Mouse (Mus musculus): ENCODE measurements around the gene Rom1. TPM values are rescaled to one million over a fixed set of nuclear protein-coding genes. Genes with fewer than 3 reads are reported as not detected.

Rom1 gene
- polyA plus RNA-seq, 1 experiment from 2014 or later = 5.7 TPM

- no peak for ATAC-seq
Measured at GRCm38 (mm10) chr19:8914212-8914611, 14.9 kb downstream of the Rom1 start.

GRCm38 (mm10) chr19:8911810-8912209, 17.3 kb downstream of the Rom1 start:
- ATAC-seq (no peak), DNase-seq (ENCODE audit: low spot score) (no peak)
- Histone ChIP-seq H3K4me3 (ENCODE audit: low read depth, low read length) (no peak overlapping the region), H3K9me3 (ENCODE audit: low read length) (no peaks in the 10 kb centered on the region), H3K4me1 (ENCODE audit: insufficient read depth, low read depth, low read length) (no peaks in the 10 kb centered on the region), H3K36me3 (ENCODE audit: insufficient read depth, low read length) (peaks cover 81% of the 10 kb centered on the region), H3K4me2 (replicated peaks; ENCODE audit: low read depth, low read length) (no peak overlapping the region), H3K27ac (ENCODE audit: low read length) (no peak overlapping the region), H3K9ac (replicated peaks; ENCODE audit: low read depth) (no peak overlapping the region), H3K27me3 (replicated peaks; ENCODE audit: insufficient read depth, low read length) (no peaks in the 10 kb centered on the region)
- WGBS = 91% methylated on average over 5 of the region's 5 CpGs
- no peak for TF ChIP-seq CTCF (IDR thresholded peaks at IDR 0.05)
- TF ChIP-seq EP300 (IDR thresholded peaks at IDR 0.05) = no peak

More at GRCm38 (mm10) chr19:8914212-8914611, 14.9 kb downstream of the Rom1 start:
- Histone ChIP-seq H3K9me3 (ENCODE audit: low read length) (no peaks in the 10 kb centered on the region), H3K4me1 (ENCODE audit: insufficient read depth, low read depth, low read length) (no peaks in the 10 kb centered on the region), H3K36me3 (ENCODE audit: insufficient read depth, low read length) (peaks cover 60% of the 10 kb centered on the region), H3K9ac (replicated peaks; ENCODE audit: low read depth) (no peak overlapping the region), H3K4me2 (replicated peaks; ENCODE audit: low read depth, low read length) (no peak overlapping the region), H3K4me3 (ENCODE audit: low read depth, low read length) (no peak overlapping the region), H3K27ac (ENCODE audit: low read length) (no peak overlapping the region), H3K27me3 (replicated peaks; ENCODE audit: insufficient read depth, low read length) (no peaks in the 10 kb centered on the region)
- WGBS = 95% methylated on average over 3 of the region's 3 CpGs
- TF ChIP-seq EP300 (IDR thresholded peaks at IDR 0.05) (no peak), CTCF (IDR thresholded peaks at IDR 0.05) (no peak)
- DNase-seq (ENCODE audit: low spot score) = no peak

DNA sequence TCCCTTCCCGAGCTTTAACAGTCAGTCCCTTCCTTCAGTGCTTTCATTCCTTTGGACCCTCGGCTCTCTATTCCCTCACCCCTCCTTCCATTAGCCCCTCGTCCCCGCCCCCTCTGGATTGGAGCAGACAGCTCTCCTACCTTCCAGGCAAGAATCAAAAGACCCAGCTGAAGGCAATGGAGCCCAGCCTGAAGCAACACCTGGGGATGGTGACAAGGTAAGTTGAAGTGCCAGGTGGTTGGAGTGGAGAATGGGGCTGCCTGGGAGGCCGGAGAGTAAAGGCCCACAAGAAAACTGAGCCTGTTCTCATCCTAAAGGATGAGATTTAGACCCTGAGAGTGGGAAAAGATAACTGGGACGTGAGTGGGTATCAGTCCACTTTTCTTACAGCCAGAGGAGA, 20.6 kb downstream of the Rom1 start:
- no peak for TF ChIP-seq CTCF (IDR thresholded peaks at IDR 0.05)
- no peak for TF ChIP-seq EP300 (IDR thresholded peaks at IDR 0.05)
- H3K4me2 ChIP-seq (replicated peaks; ENCODE audit: low read depth, low read length) = no peak overlapping the region
- no peak for DNase-seq (ENCODE audit: low spot score)
- no peak overlapping the region for H3K27ac ChIP-seq (ENCODE audit: low read length)
- 86% methylated on average over 6 of the region's 6 CpGs for WGBS
- H3K4me1 ChIP-seq (ENCODE audit: insufficient read depth, low read depth, low read length) = no peaks in the 10 kb centered on the region
- no peak overlapping the region for H3K9ac ChIP-seq (replicated peaks; ENCODE audit: low read depth)
- ATAC-seq = no peak
- no peaks in the 10 kb centered on the region for H3K9me3 ChIP-seq (ENCODE audit: low read length)
- H3K36me3 ChIP-seq (ENCODE audit: insufficient read depth, low read length) = peaks cover 66% of the 10 kb centered on the region
- H3K4me3 ChIP-seq (ENCODE audit: low read depth, low read length) = no peak overlapping the region
- no peaks in the 10 kb centered on the region for H3K27me3 ChIP-seq (replicated peaks; ENCODE audit: insufficient read depth, low read length)

DNA sequence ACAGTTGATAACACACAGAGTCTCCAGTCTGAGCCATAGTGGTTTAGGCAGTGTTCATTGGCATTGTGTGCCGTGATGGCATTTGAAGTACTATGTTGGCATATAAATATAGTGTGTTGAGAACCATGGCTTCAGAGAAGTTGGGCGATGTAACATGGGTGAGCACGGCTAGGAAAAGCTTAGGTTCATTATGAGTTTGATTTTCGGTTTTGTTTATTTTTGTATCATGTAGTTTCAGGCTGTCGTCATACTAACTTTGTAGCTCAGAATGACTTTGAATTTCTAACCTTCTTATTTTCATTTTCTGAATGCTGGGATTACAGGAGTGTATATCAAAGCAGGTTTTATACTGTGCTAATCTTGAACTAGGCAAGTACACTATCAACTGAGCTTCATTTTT, 25.7 kb downstream of the Rom1 start:
- Histone ChIP-seq H3K4me3 (ENCODE audit: low read depth, low read length) (no peak overlapping the region), H3K9me3 (ENCODE audit: low read length) (no peaks in the 10 kb centered on the region), H3K36me3 (ENCODE audit: insufficient read depth, low read length) (peaks cover 29% of the 10 kb centered on the region; the same call in 1 of the 2 replicates), H3K4me2 (replicated peaks; ENCODE audit: low read depth, low read length) (no peak overlapping the region), H3K9ac (replicated peaks; ENCODE audit: low read depth) (no peak overlapping the region), H3K27me3 (replicated peaks; ENCODE audit: insufficient read depth, low read length) (no peaks in the 10 kb centered on the region), H3K4me1 (ENCODE audit: insufficient read depth, low read depth, low read length) (peaks cover 3% of the 10 kb centered on the region; the same call in 1 of the 2 replicates), H3K27ac (ENCODE audit: low read length) (no peak overlapping the region)
- 90% methylated on average over 5 of the region's 5 CpGs for WGBS
- DNase-seq (ENCODE audit: low spot score) (no peak), ATAC-seq (no peak)
- TF ChIP-seq CTCF (IDR thresholded peaks at IDR 0.05) (no peak), EP300 (IDR thresholded peaks at IDR 0.05) (no peak)

DNA sequence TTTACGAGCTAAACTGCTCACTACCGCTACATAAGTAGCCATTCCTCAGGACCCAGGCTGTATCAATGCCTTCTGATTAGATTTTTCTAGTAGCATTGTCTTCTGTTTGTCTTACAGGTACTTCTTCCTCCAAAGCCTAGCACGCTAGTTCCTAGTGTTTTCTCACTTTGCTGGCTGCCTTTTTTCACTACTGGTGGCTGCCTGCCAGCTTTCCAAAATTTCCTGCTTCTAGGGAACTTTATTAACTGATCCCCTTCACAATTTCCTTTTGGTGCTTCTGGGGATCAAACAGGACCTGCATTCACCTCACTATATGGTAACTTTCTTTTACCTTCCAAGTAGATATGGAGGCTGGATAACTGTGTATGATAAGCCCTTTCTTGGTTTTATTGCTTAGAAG, 30.1 kb downstream of the Rom1 start:
- Histone ChIP-seq H3K9me3 (ENCODE audit: low read length) (no peaks in the 10 kb centered on the region), H3K9ac (replicated peaks; ENCODE audit: low read depth) (peak overlapping the region; percentile 91; the same call in 1 of the 2 replicates), H3K4me2 (replicated peaks; ENCODE audit: low read depth, low read length) (peak overlapping the region; percentile 92; the same call in 1 of the 2 replicates), H3K4me1 (ENCODE audit: insufficient read depth, low read depth, low read length) (peaks cover 3% of the 10 kb centered on the region; the same call in 1 of the 2 replicates), H3K36me3 (ENCODE audit: insufficient read depth, low read length) (no peaks in the 10 kb centered on the region), H3K27me3 (replicated peaks; ENCODE audit: insufficient read depth, low read length) (no peaks in the 10 kb centered on the region), H3K4me3 (ENCODE audit: low read depth, low read length) (no peak overlapping the region), H3K27ac (ENCODE audit: low read length) (no peak overlapping the region)
- DNase-seq (ENCODE audit: low spot score) = no peak
- WGBS = 33% methylated on average over 3 of the region's 3 CpGs
- no peak for ATAC-seq
- TF ChIP-seq CTCF (IDR thresholded peaks at IDR 0.05) (no peak), EP300 (IDR thresholded peaks at IDR 0.05) (no peak)

DNA sequence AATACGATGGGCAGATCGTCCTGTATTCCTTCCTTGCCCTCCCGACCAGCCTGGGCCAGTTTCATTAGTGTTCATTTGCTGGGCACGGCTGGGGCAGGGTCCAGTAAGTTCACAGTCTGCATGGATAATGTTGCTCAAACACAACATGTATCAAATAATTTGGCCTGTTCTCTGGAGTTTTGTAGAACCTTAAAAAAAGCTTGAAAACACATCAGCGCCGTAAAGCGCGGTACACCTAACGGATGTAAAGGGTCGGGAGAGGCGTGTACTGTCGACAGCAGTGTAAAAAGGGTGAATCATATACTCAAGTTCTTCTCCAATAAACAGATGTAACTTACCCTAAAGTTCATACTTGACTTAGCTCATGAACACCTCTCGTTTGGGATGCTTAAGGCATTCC, 30.6 kb downstream of the Rom1 start:
- WGBS = 3% methylated on average over 13 of the region's 13 CpGs
- H3K4me3 ChIP-seq (ENCODE audit: low read depth, low read length) = peak overlapping the region; percentile 95
- TF ChIP-seq CTCF (IDR thresholded peaks at IDR 0.05) (no peak), EP300 (IDR thresholded peaks at IDR 0.05) (no peak)
- DNase-seq (ENCODE audit: low spot score) (peak; percentile 57), ATAC-seq (no peak)
- H3K9me3 ChIP-seq (ENCODE audit: low read length) = no peaks in the 10 kb centered on the region
- H3K4me2 ChIP-seq (replicated peaks; ENCODE audit: low read depth, low read length) = peak overlapping the region; percentile 92
- H3K9ac ChIP-seq (replicated peaks; ENCODE audit: low read depth) = peak overlapping the region; percentile 91
- H3K36me3 ChIP-seq (ENCODE audit: insufficient read depth, low read length) = no peaks in the 10 kb centered on the region
- no peaks in the 10 kb centered on the region for H3K27me3 ChIP-seq (replicated peaks; ENCODE audit: insufficient read depth, low read length)
- H3K27ac ChIP-seq (ENCODE audit: low read length) = peak overlapping the region; percentile 88
- peaks cover 6% of the 10 kb centered on the region; the same call in 1 of the 2 replicates for H3K4me1 ChIP-seq (ENCODE audit: insufficient read depth, low read depth, low read length)
